Mouse (Mus musculus): Measurements from ENCODE around the gene Vstm5.

DNA sequence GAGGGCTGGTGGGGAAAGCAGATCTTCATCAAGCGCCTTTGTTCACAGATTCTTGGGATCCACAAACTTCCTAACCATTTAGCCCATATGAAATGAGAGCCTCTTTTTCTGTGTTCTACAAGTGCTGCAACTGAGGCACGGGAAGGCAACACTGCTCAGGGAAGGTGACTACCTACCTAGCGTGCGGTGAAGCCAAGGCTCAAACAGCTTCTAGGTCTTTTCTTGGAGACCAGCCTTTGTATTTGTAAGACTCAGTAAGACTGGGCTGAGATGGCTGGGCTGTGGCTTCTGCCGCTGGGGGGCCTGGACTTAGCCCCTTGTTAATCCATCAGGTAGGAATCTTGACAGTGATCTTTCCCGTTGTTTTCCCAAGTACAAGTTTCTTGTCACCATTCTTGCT, 1.2 kb downstream of the Vstm5 start:
- no peak for TF ChIP-seq CHD2 (IDR thresholded peaks at IDR 0.05; ENCODE audit: low read depth, low read length)
- TF ChIP-seq ZC3H11A (IDR thresholded peaks at IDR 0.05; ENCODE audit: borderline replicate concordance, low read depth, low read length), result no peak
- no peak for TF ChIP-seq HCFC1 (IDR thresholded peaks at IDR 0.05; ENCODE audit: borderline replicate concordance, insufficient read depth, low read length)
- TF ChIP-seq ZNF384 (IDR thresholded peaks at IDR 0.05; ENCODE audit: low read depth, low read length), result no peak
- TF ChIP-seq MAFK (IDR thresholded peaks at IDR 0.05; ENCODE audit: insufficient read depth, low read depth, low read length), result no peak

All from ES-E14 (cell line).